Mouse (Mus musculus): ENCODE measurements at regions not wholly inside any gene's neighbourhood (a gene's known extent, or its start where the extent isn't known, plus 50 kb on each side); places are given as distances from the start of the nearest gene placed in this dataset.
"Not testable (repeated sequence)": the region's sequence is repeated elsewhere in the genome, so short reads cannot be mapped to it uniquely, and the experiment has no call there.

DNA sequence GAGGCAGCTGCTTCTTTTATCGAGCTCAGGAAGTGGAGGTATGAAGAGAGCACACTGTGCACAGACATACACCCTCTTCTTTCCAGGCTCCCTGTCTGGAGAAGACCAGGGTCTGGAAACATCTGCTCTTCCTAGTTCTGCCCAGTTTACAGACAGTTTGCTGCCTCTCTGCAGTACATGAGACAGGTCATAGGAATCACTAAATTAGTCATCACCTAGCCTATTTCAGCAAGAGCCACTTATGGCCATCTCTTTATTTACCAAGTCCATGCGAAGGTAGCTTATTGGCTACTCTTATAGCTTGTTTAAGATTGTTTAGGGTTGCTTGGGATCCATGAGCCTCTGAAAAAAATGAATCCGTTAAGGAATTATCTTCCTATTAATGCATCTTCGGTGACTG lies 257.9 kb downstream of the Nfkbiz start:
- no peak for ATAC-seq (ENCODE audit: low TSS enrichment)

- ATAC-seq (ENCODE audit: low TSS enrichment) = no peak
Observed at GRCm38 (mm10) chr16:55578686-55579085, 260.0 kb downstream of the Nfkbiz start.

DNA sequence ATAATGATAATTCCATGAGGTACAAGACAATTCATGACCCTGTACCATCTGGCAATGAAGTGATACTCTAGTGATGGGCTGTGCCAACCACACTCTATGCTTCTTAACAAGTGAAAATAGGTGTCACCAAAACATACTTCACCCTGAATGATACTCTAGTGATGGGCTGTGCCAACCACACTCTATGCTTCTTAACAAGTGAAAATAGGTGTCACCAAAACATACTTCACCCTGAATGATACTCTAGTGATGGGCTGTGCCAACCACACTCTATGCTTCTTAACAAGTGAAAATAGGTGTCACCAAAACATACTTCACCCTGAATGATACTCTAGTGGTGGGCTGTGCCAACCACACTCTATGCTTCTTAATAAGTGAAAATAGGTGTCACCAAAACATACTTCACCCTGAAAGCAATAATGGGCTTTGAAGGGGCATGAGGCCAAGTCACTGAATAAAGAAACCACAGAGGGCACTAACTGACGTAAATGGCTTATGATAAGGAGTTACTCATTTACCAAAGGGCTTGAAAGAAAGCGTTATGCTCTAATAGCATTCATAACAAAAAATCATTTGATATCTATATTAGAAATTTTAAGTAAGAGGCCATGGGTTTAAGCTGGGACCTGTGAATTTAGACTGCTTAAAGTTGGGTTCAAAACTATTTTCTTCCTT lies 263.0 kb downstream of the Nfkbiz start:
- not testable (repeated sequence) for ATAC-seq (ENCODE audit: low TSS enrichment)

GRCm38 (mm10) chr16:55571106-55571505 lies 267.6 kb downstream of the Nfkbiz start:
- peak; percentile 41; the same call in 1 of the 2 replicates for ATAC-seq (ENCODE audit: low TSS enrichment)

DNA sequence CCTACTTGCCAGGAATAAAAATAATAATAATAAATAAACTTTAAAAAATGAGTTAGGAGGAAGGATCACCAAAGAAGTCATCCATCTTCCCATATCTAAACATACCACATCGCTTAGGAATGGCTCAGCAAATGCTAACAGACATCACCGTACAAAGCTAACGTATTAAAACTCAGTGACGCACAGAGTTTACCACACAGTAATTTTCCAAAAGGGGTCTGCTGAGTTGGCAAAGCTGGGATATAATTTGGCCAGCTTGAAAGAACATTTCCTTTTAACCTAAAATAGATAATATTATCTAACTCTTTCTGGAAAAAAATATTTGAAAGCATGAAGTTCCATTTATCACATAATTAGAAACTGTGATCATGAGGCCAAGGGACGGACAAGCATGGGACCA lies 268.6 kb downstream of the Nfkbiz start:
- ATAC-seq (ENCODE audit: low TSS enrichment) = no peak

- peak; percentile 72 for ATAC-seq (ENCODE audit: low TSS enrichment)
Observed at GRCm38 (mm10) chr16:55555821-55556535, 258.2 kb upstream of the Zpld1 start.

- no peak for ATAC-seq (ENCODE audit: low TSS enrichment)
Observed at GRCm38 (mm10) chr16:55555224-55555623, 257.4 kb upstream of the Zpld1 start.

- no peak for ATAC-seq (ENCODE audit: low TSS enrichment)
Observed at GRCm38 (mm10) chr16:55553896-55554295, 256.1 kb upstream of the Zpld1 start.

DNA sequence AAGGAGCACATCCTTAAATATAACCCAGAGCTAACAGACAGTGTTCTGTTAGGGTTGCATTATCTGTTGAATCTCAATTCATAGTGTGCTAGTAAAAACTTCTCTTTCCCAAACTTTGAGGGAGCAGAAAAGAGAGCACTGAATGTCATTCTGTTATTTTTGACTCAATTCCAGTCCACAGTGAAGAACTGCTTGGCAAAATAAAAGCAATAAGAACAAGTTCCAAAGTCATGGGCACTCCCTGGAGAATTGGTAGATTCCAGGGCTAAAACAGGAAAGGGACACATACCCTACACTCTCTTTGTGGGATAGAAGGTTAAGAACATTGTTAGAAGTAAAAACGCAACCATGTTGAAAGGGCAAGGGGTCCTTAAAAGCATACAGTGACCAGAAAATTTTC lies 253.6 kb upstream of the Zpld1 start:
- no peak for ATAC-seq (ENCODE audit: low TSS enrichment)

DNA sequence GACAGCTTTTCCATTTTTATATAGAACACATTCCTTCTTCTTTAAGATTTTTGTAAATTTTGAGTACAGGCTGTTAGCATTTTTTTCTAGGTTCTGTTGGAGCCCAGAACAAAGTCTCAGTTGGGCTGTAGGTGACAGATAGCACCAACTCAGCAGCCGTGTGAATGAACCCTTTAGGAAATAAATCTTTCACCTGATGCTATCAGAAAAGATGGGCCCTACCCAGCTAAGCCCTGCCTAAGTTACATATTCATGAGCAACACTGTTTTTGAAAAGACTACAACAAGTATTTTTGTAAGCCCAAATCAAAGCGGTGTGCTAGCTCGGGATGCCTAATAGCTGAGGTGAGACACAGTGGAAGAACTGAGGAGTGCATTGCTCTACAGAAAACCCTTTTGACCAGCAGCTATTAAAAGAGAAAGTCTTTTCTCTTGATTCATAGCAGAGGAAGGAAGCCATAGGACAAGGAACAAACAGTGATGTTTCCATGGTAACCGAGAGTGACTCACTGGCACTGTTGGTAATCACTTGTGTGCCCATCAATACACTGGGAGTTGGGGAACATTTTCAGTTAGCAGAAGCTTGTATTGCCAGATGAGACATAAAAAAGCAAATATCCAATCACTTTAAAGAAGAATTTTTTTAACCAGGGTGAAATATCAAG lies 253.0 kb upstream of the Zpld1 start:
- ATAC-seq (ENCODE audit: low TSS enrichment) = peak; percentile 97

DNA sequence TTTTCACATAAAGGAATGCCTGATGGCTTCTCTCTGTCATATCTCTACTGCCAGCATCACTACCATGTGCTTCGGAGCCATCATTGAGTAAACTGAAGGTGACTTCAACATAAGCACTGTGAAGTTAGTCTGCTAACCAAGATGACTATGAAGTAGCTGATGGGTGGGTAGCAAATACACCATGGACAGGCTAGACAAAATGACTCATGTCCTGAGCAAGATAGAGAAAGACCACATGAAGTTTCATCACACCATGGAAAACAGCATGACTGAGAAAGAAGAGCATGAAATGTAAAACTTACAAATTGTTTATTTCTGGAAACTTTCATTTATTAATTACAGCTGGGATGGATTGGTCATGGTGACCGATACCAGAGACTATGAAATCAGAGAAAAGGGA lies 249.3 kb upstream of the Zpld1 start:
- ATAC-seq (ENCODE audit: low TSS enrichment) = no peak

DNA sequence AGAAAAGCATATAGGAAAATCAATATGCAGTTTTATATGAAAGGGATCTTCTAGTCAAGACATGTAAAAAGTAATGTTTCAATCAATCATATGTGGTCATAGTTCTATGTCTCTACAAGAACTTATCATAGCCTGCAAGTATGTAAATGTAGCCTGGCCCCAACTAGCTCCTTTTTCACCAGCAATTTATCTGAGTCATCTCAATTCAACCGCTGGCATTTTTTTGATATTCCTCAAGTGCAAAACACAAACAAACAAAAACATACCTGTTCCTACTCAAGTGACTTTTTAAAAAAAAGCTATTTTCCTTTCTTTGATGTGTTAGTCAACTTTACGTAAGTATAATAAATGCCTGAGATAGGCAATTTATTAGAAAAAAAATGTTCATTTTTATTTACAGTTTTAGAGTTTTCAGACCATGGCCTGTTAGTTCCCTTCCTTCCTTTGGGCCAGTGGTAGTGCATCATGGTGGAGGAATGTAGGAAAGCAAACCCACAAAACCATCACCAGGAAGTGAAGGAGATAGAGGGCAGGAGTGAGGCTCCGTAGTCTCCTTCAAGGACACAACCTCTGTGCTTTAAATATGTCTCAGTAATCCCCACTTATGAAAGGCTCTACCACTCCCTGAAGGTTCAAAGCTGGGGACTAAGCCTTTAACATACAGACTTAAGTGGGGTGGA lies 242.7 kb upstream of the Zpld1 start:
- no peak for ATAC-seq (ENCODE audit: low TSS enrichment)

- no peak for ATAC-seq (ENCODE audit: low TSS enrichment)
Observed at GRCm38 (mm10) chr16:55539179-55539578, 241.4 kb upstream of the Zpld1 start.

- ATAC-seq (ENCODE audit: low TSS enrichment) = no peak
Observed at GRCm38 (mm10) chr16:55537548-55537947, 239.8 kb upstream of the Zpld1 start.

- ATAC-seq (ENCODE audit: low TSS enrichment) = no peak
Observed at GRCm38 (mm10) chr16:55532686-55533085, 234.9 kb upstream of the Zpld1 start.

DNA sequence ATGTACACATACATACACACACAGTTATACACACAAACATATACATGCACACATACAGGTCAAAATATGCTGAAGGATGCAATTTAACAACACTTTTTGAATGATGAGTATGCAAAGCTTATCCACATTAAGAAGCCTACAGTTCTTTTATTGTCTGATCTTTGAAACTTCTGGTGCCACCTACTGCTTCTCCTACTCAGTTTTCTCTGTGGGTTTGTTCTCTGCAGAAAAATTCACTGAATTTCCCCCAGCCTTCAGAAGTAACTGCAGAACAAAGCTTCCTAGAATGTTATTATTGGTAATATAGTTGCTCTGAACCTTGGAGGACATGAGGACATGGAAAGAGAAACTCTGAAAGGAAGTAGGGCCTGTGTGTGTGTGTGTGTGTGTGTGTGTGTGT lies 233.1 kb upstream of the Zpld1 start:
- peak; percentile 93 for ATAC-seq (ENCODE audit: low TSS enrichment)

DNA sequence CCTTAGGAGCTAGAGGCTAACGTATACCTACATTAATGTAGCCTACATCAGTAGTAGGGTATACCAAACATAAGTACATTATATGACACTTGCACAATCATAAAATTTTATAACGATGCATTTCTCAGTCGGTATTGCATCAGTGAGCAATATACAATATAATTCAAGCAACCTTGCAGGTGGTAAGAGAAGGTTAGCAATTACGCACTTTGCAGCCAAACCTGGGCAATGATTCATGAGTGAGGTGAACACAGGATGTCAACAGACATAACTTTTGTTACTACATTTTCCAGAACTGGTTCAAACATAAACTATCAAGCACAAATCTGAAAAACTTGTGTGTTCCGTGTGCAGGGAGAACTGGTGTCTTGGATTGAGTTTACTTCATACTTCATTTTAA lies 229.9 kb upstream of the Zpld1 start:
- no peak for ATAC-seq (ENCODE audit: low TSS enrichment)

- ATAC-seq (ENCODE audit: low TSS enrichment) = no peak
Observed at GRCm38 (mm10) chr16:55526230-55526842, 228.6 kb upstream of the Zpld1 start.

- no peak for ATAC-seq (ENCODE audit: low TSS enrichment)
Observed at GRCm38 (mm10) chr16:55523264-55523663, 225.5 kb upstream of the Zpld1 start.

DNA sequence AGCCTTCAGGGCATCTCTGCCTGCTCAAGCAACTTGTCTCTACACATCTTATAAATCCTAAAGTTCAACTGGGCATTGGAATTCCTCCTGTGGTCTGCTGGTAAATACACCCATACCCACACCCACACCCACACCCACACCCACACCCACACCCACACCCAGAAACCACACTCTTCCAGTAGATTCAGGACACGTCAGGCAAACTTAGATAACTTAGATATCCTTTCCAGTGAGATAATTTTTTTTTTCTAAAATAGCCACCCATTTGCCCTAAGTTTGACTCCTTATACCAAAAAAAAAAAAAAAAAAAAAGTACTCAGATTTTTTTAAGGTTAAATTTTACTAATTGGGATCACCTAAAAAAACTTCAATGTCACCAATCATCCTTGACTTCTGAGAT lies 224.5 kb upstream of the Zpld1 start:
- ATAC-seq (ENCODE audit: low TSS enrichment) = no peak

GRCm38 (mm10) chr16:55521421-55521971 lies 223.7 kb upstream of the Zpld1 start:
- ATAC-seq (ENCODE audit: low TSS enrichment) = no peak

DNA sequence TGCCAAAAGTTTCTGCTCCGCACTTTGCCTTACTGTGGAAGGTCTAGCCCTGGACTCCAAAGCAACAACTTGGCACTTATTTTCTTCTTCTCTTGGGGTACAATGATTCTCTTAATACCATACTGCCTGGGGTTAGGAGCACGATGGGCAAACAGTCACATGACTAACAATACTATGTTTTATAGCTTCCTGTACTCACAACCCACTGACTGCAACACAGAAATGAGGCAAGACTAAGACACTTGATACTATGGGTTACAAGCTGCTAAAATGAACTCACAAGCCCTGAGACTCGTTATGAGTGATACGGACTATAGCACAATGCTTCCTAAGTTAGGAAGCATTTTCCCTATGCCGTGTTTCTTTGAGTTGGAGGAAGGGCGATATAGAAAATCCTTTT lies 222.3 kb upstream of the Zpld1 start:
- no peak for ATAC-seq (ENCODE audit: low TSS enrichment)
